Mouse (Mus musculus) NIH3T3 (cell line): ENCODE data around the gene Sema3g.

ENCODE experiments used
- DNase-seq: peaks from one replicate; pipeline ENCODE4 v3.0.0-alpha.2; 2012; ENCODE audit warnings: low read depth

Gene Sema3g

DNA sequence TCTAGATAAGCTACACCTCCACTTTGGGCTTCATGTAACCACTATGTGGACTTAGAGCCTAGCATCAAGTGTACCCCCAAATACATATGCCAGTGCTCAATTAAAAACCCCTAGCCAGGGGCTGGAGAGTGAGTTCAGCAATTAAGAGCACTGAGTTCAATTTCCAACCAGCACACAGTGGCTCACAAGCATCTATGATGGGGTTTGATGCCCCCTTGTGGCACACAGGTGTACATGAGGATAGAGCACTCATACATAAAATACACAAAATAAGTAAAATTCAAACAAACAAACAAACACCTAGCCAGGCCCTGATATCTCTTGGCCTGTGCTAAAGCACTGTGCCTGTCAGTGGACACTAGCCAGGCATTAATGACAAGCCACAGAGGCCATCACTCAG, 21.7 kb upstream of the Sema3g start:
- peak; percentile 52 for DNase-seq

DNA sequence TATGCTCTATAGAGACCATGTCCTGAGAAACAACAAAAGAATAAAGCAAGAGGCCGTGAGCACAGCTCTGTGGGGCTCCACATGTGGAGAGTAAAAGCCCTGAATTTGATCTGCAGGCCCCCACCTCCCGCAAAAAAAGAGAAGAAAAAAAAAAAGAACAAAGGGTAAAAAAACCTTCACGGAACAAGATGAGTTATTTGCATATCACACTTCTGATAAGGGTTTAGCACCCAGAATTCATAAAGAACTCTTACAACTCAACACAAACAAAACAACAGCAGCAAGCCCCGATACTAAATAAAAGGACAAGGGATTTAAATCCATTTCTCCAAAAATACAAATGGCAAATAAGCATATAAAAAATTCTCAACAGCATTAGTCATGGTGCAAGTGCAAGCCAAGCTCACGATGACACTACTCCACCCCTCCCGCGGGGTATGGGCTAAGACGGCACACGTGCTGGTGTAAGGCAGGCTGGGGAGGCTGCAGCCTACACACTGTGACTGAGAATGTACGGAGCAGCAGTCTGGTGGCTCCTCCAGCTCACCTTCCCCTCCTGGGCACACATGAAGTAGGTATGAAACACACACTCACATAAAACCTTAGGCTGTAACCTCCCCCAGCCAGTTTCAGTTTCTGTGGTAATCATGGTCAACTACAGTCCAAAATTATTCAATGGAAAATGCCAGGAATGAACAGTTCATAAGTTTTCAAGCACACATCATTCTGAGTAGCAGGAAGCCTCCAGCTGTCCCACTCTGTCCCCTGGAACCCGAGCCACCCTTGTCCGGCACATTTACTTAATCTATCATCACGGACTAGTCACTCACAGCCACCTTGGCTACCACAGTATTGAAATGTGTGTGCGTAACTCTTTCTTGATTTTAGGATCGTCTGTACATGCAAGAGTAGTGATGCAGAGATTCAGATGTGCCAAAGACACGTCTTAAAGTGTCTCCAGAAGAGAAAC, 19.8 kb upstream of the Sema3g start:
- peak; percentile 86 for DNase-seq

DNA sequence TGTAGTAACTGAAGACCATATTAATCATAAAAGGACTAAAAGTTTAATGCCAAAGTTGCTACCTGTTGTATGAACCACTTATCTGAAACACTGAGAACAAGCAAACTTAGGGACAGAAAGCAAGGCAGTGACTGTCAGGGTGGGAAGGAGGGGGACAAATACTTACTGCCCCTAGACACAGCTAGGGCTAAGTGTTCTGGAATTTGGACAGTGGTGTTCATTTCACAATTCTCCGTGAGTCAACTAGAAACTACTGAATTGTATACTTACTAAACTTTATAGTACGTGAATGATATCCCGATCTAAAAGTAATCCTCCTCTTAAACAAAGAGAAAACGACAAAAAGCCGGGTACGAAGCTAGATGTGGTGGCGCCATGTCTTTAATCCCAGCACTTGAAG, 18.1 kb upstream of the Sema3g start:
- DNase-seq, result no peak

DNA sequence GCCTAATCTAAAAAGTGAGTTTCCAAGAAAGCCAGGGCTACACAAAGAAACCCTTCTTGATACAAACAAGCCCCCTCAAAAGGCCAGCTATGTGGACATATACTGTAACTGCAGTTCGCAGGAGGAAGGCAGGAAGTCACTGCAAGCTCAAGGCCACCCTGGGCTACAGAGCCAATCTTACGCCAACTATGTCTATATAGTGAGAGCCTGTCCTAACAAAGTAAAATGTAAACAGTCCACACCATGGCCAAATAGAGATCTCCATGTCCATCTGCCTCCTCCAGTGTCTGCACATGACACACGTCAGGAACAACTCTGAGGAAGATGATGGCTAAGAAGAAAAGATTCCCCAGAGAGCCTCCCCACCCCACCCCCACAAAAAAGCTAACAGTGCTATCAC, 17.6 kb upstream of the Sema3g start:
- no peak for DNase-seq

DNA sequence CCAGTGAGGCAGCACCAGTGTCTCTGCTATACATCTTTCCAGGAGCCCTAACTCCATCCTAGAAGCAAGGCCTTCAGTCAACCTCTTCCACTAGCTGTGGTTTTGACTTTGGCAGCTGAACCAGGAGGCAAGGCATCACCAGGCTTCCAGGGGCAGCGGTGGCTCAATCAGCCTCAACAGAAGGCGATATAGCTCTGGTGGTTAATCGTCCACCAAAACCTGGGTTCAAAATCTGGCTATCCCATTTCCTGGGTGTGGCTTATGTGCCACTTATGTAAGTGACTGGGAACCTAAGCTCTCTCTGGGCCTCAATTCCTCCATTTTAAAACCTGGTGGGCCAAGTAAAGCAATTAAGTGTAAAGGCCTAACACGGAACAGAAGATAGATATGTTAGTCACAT, 12.8 kb upstream of the Sema3g start:
- peak; percentile 34 for DNase-seq

DNA sequence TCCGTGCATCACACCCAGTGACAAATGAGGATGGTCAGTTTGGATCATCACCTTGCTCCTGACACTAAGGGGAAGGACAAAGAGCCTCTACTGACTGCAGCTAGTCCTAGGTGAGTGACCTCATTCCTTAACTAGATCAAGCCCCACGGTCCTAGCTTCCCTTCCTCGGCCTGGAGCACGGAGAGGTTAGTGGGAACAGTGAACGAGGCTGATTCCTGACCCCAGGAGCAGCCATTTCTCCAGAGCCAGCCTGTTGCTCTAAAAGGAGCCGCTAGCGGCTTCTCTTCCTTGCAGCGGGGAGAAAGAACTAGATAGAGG, 12.5 kb upstream of the Sema3g start:
- no peak for DNase-seq

DNA sequence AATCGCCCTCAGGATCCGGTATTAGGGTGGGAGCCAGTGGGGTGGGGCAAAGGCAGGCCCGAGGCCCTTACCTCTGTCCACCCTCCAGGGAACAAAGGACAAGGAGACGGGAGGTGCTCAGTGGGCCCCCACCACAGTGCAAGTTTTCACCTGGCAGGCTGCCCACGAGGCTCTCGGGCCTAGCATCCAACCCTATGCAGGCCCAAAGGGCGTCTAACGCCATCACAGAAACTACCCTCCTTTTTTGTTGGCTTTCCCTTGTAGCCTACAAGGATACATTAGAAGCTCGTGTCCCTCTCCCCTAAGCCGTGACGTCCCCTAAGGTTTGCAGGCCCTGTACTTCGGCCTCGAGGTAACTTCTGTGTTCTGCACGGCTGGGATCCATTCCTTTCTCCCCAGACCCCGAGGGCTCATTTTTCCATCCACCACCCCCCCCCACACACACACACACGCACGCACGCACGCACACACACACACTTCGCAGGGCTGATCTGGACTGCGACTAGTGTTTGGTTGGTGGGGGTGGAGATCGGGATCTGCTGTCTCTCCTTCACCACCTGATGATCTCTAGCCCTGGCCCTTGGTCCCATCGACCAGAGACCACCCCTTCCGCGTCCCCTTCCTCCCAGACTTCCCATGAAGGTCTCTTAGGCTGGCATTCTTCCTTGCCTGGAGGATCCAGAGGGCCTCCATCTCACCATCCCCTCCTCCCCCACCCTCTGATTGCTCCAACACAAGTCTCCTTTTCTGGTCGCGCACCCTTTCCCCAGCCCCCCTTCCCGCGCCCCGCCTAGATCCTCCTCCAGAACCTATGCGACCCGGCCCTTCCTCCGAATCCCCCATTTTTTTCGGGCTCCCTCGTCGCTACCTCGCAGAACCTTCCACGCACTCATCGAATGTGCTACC, 11.8 kb upstream of the Sema3g start:
- DNase-seq, result peak; percentile 71

DNA sequence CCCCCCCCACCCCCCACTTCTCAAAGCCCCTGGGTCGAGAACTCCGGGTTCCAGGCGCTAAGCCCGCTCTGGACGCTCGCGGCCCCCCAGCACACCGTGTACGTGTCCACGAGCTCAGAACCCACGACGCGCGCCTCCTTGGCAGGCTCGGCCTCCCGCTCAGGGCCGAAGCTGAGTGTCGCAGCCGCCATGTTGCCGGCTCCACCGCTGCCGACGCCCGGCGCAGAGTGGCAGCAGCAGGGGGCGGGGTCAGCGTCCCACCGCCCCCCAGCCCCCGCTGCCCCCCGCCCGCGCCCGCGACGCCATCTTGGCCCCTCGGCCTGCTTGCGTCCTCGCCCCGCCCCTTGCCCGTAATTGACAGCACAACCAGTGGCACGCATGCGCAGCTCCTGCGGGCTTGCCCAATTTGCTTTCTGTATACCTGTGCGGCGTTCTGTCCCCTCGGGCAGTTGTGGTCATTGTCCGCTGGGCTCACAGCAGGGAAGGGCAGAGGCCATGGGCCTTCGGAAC, 11.1 kb upstream of the Sema3g start:
- DNase-seq, result peak; percentile 96

DNA sequence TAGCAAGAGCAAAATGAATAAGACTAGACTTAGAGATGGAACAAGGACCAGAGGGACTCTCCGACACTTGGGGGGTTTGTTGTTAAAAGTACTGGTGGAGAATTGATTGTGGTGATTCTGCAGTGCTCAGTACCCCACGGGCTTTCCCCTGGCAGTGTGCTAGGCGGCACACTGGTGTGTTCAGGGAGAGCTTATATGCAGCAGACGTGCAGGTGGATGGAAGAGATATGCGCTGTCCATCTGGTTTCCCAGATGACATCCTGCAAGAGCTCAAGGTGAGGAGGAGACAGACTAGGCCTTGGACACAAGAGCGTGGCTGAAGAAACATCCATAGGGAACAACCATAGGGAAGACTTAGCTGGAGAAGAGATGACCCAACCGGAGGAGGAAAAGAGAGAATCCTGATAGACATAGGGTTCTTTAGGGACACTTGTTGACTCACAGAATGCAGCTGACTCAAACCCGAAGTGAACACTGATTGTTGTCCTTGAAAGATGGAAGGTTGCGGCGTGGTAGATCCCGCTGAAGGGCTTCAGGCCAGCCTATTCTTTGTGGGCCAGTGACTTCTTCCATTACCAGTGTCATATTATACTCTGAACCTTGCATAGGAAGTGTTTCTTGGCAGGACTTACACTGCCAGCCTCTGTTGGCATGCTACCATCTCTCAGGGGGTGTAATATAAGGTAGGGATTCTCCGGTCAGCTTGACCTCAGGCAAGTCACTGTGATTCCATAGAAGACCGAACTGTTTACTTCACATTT, 10.4 kb upstream of the Sema3g start:
- DNase-seq, result peak; percentile 12

DNA sequence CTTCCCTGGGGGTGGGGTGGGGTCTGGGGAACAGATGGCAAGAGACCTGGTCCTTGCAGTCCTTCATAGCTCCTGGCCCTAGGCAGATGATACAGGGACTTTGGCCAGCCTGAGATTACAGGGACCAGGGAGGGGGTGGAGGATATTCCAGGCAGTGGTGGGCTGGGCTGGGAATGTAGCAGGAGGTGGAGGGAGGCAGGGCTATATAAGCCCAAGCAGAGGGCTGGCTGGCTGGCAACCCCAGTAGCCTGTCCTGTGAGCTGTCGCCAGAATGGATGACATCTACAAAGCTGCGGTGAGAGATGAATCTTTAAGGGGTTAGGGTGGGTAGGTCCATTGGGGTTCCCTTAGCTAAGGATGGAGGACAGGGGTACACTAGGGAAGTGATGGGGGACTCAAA, 9.6 kb upstream of the Sema3g start, which contains the start of gene Tnnc1:
Gene Tnnc1, plus strand, starts transcription at position 229 of the 400 bp plus-strand sequence.
- no peak for DNase-seq

DNA sequence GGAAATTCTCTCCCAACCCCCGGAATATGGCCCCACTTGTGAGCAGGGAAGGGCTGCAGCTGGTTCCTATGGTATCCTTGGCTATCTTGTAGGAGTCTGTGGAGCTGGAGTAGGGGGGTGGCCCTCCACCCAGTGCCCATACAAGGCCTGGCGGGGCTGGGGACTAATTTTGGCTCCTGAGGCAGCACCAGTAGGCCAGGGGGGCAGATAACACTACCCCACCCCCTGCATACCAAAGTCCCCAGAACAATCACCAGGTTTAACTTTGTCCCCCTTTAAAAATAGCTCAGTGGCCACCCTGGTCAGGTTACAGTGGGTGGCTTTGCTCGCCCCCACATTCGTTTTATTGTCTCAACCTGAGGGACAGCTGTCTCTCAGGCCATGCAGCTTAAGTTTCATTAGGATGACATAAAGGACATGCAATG, 8.5 kb upstream of the Sema3g start:
- DNase-seq, result no peak

DNA sequence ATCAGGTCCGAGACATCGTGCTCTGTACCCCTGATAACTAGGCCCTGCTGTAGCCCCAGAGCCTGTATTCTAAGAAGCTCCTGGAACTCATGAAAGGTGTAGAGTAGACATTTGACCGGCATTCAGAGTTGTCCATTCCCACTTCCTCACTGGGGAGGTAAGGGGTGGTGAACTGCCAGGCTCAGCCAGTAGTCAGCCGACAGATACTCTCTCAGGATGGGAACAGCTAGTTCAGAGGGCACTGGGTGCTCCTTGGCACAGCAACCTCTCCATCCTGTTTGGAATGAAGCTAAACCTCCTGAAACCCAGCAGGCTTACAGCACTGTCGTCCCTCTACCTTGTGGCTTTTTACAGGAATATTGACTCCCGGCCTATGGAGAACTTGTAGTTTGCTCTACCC, 5.8 kb upstream of the Sema3g start:
- DNase-seq, result no peak

DNA sequence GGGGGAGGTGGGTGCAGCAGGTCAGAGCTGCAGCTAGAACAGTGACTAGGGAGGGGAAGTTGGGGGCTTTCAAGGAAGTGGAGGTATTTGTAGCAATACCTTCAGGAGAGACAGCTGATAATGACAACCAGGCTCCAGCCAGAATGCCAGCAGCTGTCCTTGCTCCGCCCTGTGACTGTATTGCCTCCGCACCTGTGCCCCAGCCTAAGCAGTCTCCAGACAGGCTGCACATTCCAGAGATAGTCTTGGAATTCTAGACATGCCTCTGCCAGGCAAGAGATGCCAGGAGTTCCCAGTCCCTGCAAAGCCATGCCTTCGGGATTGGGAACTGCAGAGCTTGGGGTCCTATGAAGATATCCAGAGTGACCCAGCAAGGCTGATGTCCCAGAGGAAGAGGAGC, 5.2 kb upstream of the Sema3g start:
- DNase-seq, result no peak

DNA sequence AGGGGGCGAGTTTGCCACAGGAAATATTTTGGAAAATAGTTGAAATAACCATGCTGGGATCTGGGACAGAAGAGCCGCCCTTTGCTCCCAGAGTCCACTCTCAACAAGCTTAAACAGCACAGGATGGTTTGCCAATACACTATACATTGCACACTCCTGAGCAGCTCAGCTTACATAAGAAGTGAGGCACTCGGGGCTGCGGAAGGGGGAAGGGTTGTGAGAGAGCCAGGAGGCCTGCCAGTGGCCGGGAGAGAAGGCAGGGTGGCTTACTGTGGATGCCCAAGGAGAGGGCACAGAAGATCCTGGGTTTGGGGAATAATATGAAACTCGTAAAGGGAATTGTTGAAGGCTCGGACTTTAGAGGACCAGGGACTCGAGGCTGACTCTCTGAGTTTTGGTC, 3.8 kb upstream of the Sema3g start:
- peak; percentile 34 for DNase-seq

DNA sequence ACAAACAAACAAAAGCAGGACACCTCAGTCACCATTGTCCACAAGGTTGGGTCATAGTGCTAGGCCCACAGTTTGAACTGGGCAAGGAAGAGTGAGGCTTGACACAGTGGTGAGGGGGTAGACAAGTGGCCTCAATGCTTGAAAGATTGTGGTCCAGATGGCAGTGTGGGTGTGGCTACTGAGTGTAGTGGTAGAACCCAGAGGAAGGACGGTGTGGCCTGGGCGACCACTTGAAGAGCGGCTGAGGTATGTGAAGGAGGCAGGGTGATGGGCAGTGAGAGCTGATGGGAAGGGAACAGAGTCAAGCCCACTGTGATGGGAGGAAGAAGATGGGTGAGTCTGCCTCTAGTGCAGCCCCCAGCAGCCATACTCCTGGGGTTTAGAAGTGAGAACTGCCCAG, 3.0 kb upstream of the Sema3g start:
- no peak for DNase-seq

DNA sequence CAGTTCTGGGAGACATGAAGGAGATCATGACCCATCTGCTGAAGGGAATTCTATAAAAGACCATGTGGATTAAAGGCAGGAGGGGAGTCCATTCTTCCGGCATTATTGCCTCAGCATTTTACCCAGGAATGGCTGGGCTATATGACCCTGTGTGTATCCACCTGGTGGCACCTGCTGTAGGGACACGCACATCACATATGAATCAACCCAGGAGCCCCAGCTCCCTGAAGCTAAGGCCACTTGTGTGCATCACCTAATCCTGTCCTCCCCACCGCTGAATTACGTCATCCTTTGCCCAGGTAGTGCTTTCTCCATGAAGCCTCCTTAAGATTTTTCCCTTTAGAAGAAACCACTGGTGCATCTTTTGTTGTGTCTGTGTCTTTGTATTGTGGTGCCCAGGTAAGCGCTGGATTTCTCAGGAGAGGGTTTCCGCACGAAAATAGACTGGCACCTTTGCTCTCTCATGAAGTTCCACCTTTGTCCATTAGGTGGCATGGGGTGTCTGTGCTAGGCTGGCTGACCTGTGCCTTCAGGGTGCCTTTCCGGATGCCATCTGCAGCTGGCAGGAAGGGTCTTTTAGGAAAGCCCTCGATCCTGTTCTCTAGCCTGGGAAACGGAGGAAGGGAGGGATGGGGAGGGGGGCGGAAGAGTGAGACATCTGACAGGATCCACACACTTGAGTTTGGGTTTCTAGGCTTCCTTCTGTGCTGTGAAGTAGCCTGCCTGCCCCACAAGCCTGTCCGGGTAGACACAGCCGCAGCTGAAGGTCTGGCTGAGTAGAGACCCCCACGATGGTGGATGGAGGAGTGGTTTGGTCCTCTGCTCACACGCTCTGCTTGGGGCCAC, 2.3 kb upstream of the Sema3g start:
- DNase-seq, result peak; percentile 75

DNA sequence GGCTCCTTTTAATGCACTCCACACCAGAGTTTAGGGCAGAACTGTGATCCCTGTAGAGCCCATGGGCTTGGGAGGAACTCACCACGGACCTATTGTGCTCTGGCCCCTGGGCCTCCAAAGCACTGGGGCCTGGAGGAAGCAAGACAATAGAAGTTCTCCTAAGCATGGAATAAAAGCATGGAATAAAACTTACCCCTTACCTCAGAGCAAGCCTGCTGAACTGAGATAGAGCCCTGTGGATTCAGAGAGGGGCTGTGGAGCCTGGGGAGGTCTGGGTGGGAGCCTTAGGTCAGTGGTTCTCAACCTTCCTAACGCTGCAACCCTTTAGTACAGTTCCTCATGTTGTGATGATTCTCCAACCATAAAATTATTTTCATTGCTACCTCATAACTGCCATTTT, 814 bp upstream of the Sema3g start, which contains the start of gene Nisch:
Gene Nisch, minus strand, starts transcription at position 101 of the 400 bp plus-strand sequence.
- no peak for DNase-seq

DNA sequence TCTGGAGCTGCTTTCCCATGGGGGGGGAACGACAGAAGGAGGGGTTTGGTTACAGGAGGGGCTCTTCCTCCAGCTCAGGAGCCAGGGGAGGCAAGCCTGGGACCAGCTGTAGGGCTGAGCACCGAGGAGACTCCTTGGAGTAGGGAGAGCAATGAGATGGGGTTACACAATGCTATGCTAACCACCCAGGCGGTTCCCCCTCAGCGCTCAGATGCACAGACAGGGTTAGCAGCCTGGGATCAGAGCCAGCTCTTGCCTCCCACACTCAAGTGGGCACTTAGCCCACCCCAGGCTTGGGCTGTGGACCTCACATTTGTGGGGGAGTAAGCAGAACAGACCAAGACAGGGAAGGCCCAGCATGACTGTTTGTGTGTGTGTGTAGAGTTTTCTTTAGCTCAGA, 9.3 kb downstream of the Sema3g start:
- DNase-seq, result peak; percentile 70

DNA sequence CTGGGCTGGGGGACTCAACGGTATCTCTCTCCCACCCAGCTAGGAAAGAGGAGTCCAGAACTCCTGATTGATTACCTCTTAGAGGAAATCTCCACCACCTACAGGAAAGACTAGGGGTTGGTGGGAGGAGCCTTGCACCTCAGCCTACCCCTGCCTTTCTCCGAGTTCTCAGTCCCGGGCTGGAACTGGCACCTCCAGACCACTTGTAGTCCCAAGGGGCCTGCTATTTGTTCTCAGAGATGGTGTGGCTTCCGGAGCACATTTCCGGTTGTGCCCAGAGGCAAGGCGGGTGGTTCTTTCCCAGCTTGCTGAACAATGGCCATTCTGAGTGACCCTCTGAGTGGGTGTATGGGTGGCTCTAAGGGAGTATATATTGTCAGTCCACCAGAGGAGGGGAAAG, 10.6 kb downstream of the Sema3g start:
- DNase-seq, result no peak

DNA sequence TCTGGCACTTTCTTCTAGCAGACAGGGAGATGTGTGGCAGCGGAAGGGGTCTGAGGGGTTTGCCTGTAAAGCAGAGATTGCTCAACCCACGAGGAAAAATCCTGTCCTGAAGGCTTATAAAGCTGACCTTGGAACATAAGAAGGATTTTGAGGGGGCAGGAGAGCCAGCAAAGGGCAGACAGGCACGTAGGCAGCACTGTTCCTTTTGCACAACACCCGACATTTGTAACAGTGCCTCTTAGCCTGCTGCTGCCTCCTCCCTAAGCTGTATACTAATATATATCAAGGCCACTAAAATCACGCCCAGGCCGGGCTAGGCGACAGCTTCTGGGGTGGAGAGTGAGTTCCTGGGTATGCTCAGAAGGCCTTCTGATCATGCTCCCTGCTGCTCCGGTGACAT, 12.8 kb downstream of the Sema3g start:
- DNase-seq, result no peak
